Mouse (Mus musculus): Measurements from ENCODE around the gene Nrxn2. TPM values are rescaled to one million over a fixed set of nuclear protein-coding genes. Genes with fewer than 3 reads are reported as not detected.

Nrxn2 gene
- polyA plus RNA-seq, 1 experiment, result 0.01 TPM

DNA sequence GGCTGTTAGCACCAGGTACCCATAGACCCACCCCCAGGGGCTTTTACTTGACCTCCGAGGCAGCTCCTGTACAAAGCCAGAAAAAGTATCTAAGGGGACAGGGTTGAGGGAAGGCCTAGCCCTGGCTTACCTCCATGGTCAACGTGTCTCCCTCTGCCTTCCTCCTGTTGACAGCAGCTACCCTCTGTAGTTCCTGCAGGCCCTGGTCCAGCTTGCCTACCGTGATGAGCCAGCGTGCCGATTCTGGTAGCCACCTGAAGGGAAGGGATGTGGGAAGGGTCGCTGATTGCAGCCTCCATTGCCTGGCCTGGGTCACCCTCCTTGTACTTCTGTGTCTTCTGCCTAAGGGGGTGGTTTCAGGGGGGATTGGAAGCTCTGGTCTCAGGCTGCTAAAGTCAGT is 120.0 kb downstream of the Nrxn2 start:
- TF ChIP-seq TCF12 (IDR thresholded peaks at IDR 0.05; ENCODE audit: insufficient read depth, poor library complexity, severe bottlenecking) (no peak), SRF (IDR thresholded peaks at IDR 0.05; ENCODE audit: control insufficient read depth, insufficient read length, low read depth) (no peak), USF1 (IDR thresholded peaks at IDR 0.05; ENCODE audit: low read depth) (no peak), TCF3 (IDR thresholded peaks at IDR 0.05; ENCODE audit: insufficient read length, low read depth) (no peak), CEBPB (IDR thresholded peaks at IDR 0.05; ENCODE audit: insufficient read depth, poor library complexity, severe bottlenecking) (no peak)

DNA sequence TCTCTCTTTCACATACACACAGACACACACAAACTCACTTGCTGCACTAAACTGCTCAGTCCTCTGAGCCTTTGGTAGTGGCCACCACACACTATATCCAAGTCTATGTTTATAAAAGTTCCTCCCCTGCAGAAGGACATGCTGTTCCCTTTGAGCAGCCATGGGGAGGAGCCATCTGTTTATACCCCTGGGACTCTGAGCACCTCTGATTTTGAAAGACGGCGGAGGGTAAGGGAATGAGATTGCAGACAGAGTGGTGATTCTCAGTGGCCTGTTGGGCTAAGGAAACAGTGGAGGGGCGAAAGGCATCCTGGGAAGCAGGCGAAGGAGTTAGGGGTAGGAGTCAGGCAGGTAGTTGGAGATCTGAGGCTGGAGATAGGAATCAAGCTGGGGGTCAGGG is 121.1 kb downstream of the Nrxn2 start:
- H3ac ChIP-seq (ENCODE audit: control insufficient read depth, insufficient read length), result no peak overlapping the region
- TF ChIP-seq MAX (IDR thresholded peaks at IDR 0.05; ENCODE audit: low read depth) (no peak), CEBPB (IDR thresholded peaks at IDR 0.05; ENCODE audit: insufficient read depth, poor library complexity, severe bottlenecking) (no peak), MYOD1 (IDR thresholded peaks at IDR 0.05; ENCODE audit: control insufficient read depth in 1 of 3, insufficient read length in 2 of 3, low read depth in 2 of 3) (no peak), TCF12 (IDR thresholded peaks at IDR 0.05; ENCODE audit: insufficient read depth, poor library complexity, severe bottlenecking) (no peak), SRF (IDR thresholded peaks at IDR 0.05; ENCODE audit: control insufficient read depth, insufficient read length, low read depth) (no peak)
- no peaks in the 10 kb centered on the region for H3K79me2 ChIP-seq (ENCODE audit: control insufficient read depth, insufficient read depth)
- peaks cover 53% of the 10 kb centered on the region for H3K27me3 ChIP-seq (ENCODE audit: control insufficient read depth, insufficient read depth, insufficient read length)
- no peak overlapping the region for H3K4me2 ChIP-seq (ENCODE audit: low read depth)
- no peaks in the 10 kb centered on the region for H3K36me3 ChIP-seq (ENCODE audit: control insufficient read depth, insufficient read depth)
- H3K4me3 ChIP-seq, result no peak overlapping the region

More for the DNA sequence above, 120.0 kb downstream of the Nrxn2 start:
- Histone ChIP-seq H3K4me2 (ENCODE audit: low read depth) (no peak overlapping the region), H3K79me2 (ENCODE audit: control insufficient read depth, insufficient read depth) (no peaks in the 10 kb centered on the region), H3ac (ENCODE audit: control insufficient read depth, insufficient read length) (no peak overlapping the region), H3K27me3 (ENCODE audit: control insufficient read depth, insufficient read depth, insufficient read length) (peaks cover 60% of the 10 kb centered on the region), H3K4me3 (no peak overlapping the region), H3K36me3 (ENCODE audit: control insufficient read depth, insufficient read depth) (no peaks in the 10 kb centered on the region)

DNA sequence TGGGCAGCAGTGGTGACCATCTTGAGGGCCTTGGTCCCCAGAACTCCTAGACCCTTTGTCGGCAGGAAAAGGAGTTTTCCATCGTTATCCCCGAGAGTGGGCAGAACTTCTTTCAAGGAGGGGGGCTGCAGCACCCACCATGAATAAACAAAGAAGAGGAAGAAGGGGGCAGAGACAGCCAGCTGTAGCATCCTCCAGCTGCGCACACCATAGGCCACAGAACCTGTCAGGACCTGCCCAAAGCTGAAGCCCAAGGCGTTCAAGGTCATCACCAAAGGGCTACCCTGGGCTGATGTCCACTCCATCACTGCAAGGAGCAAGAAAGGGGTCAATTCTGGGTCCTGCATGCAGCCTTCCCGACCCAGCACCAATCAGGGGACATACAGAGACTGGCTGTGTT is 121.7 kb downstream of the Nrxn2 start:
- H3K4me2 ChIP-seq (ENCODE audit: low read depth), result no peak overlapping the region
- TF ChIP-seq MYOG (IDR thresholded peaks at IDR 0.05; ENCODE audit: control insufficient read depth in 1 of 3, insufficient read depth in 1 of 3, insufficient read length in 2 of 3, low read depth in 2 of 3), result no peak
- no peak for TF ChIP-seq SRF (IDR thresholded peaks at IDR 0.05; ENCODE audit: control insufficient read depth, insufficient read length, low read depth)
- no peak for TF ChIP-seq REST (IDR thresholded peaks at IDR 0.05; ENCODE audit: insufficient read depth, insufficient read length)
- no peak for TF ChIP-seq CEBPB (IDR thresholded peaks at IDR 0.05; ENCODE audit: insufficient read depth, poor library complexity, severe bottlenecking)
- no peak for TF ChIP-seq MYOD1 (IDR thresholded peaks at IDR 0.05; ENCODE audit: control insufficient read depth in 1 of 3, insufficient read length in 2 of 3, low read depth in 2 of 3)
- TF ChIP-seq USF1 (IDR thresholded peaks at IDR 0.05; ENCODE audit: low read depth), result no peak
- TF ChIP-seq TCF3 (IDR thresholded peaks at IDR 0.05; ENCODE audit: insufficient read length, low read depth), result no peak
- no peak for TF ChIP-seq E2F4 (IDR thresholded peaks at IDR 0.05; ENCODE audit: insufficient read depth)
- TF ChIP-seq MAX (IDR thresholded peaks at IDR 0.05; ENCODE audit: low read depth), result no peak
- TF ChIP-seq POLR2AphosphoS2 (IDR thresholded peaks at IDR 0.05; ENCODE audit: insufficient read length, low read depth), result no peak
- TF ChIP-seq POLR2A (IDR thresholded peaks at IDR 0.05; ENCODE audit: insufficient read length, low read depth), result no peak
- TF ChIP-seq TCF12 (IDR thresholded peaks at IDR 0.05; ENCODE audit: insufficient read depth, poor library complexity, severe bottlenecking), result no peak
- no peak overlapping the region for H3ac ChIP-seq (ENCODE audit: control insufficient read depth, insufficient read length)
- peaks cover 47% of the 10 kb centered on the region for H3K27me3 ChIP-seq (ENCODE audit: control insufficient read depth, insufficient read depth, insufficient read length)
- H3K36me3 ChIP-seq (ENCODE audit: control insufficient read depth, insufficient read depth), result no peaks in the 10 kb centered on the region
- H3K79me2 ChIP-seq (ENCODE audit: control insufficient read depth, insufficient read depth), result no peaks in the 10 kb centered on the region
- H3K4me3 ChIP-seq, result no peak overlapping the region

DNA sequence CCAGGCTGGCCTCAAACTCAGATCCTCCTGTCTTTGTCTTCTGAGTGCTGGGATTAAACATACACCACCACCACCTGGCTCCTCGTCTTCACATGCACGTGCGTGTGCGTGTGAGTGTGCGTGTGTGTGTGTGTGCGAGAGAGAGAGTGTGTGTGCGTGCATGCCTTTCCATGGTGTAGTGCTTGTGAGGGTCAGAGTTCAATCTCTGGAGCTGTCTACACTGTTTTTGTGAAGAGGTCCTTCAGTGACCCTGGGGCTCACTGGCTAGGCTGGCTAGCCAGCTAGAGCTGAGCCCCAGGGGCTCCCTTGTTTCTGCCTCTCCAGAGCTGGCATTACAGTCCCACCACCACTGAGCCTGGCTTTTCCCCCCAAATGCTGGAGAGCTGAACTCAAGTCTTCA is 123.0 kb downstream of the Nrxn2 start:
- Histone ChIP-seq H3K36me3 (ENCODE audit: control insufficient read depth, insufficient read depth) (no peaks in the 10 kb centered on the region), H3K4me3 (no peak overlapping the region), H3K4me2 (ENCODE audit: low read depth) (no peak overlapping the region), H3ac (ENCODE audit: control insufficient read depth, insufficient read length) (no peak overlapping the region), H3K79me2 (ENCODE audit: control insufficient read depth, insufficient read depth) (no peaks in the 10 kb centered on the region), H3K27me3 (ENCODE audit: control insufficient read depth, insufficient read depth, insufficient read length) (peaks cover 37% of the 10 kb centered on the region)
- TF ChIP-seq SRF (IDR thresholded peaks at IDR 0.05; ENCODE audit: control insufficient read depth, insufficient read length, low read depth), result no peak
- TF ChIP-seq CEBPB (IDR thresholded peaks at IDR 0.05; ENCODE audit: insufficient read depth, poor library complexity, severe bottlenecking), result no peak
- TF ChIP-seq TCF3 (IDR thresholded peaks at IDR 0.05; ENCODE audit: insufficient read length, low read depth), result no peak
- TF ChIP-seq USF1 (IDR thresholded peaks at IDR 0.05; ENCODE audit: low read depth), result no peak

DNA sequence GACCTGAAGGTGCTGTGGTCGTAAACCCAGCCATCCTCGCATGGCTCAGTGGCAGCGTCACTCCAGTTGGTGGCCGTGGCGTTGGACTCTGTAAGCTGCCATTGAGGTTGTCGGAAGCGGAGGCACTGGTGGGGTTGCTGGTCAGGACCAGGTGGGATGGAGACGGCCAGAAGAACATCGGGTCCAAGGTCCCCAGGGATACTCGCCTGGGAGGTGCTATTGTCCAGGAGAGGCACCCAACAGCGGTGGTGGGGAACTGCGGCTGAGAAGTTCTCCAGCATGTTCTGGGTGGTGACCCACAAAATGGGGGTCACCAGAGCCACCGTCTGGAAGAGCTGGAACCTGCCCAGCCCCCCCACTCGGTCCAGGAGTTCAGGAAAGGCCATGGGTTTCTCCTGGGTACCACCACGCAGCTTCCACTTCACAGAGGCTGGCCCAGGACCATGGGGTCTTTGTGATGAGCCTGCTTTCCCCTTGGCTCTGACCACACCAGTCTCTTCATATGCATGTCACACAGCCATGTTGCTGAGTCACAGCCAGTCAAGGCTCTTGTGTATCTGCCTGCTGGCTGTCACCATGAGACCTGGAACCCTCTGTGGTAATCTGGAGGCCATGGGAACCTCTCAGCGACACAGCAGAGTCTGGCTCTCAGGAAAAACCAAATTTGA is 124.0 kb downstream of the Nrxn2 start, which contains the start of gene Slc22a12:
Slc22a12 (minus strand) TSS at position 666 of the 668 bp plus-strand sequence.
- H3ac ChIP-seq (ENCODE audit: control insufficient read depth, insufficient read length), result no peak within 1 kb of the TSS
- no peaks in the 10 kb centered on the region for H3K36me3 ChIP-seq (ENCODE audit: control insufficient read depth, insufficient read depth)
- no peak within 1 kb of the TSS for H3K4me3 ChIP-seq
- no peaks in the 10 kb centered on the region for H3K79me2 ChIP-seq (ENCODE audit: control insufficient read depth, insufficient read depth)
- TF ChIP-seq REST (IDR thresholded peaks at IDR 0.05; ENCODE audit: insufficient read depth, insufficient read length) (no peak), CEBPB (IDR thresholded peaks at IDR 0.05; ENCODE audit: insufficient read depth, poor library complexity, severe bottlenecking) (no peak), MYOG (IDR thresholded peaks at IDR 0.05; ENCODE audit: control insufficient read depth in 1 of 3, insufficient read depth in 1 of 3, insufficient read length in 2 of 3, low read depth in 2 of 3) (no peak), POLR2A (IDR thresholded peaks at IDR 0.05; ENCODE audit: insufficient read length, low read depth) (no peak), USF1 (IDR thresholded peaks at IDR 0.05; ENCODE audit: low read depth) (no peak), TCF12 (IDR thresholded peaks at IDR 0.05; ENCODE audit: insufficient read depth, poor library complexity, severe bottlenecking) (no peak), MAX (IDR thresholded peaks at IDR 0.05; ENCODE audit: low read depth) (no peak), SRF (IDR thresholded peaks at IDR 0.05; ENCODE audit: control insufficient read depth, insufficient read length, low read depth) (no peak), TCF3 (IDR thresholded peaks at IDR 0.05; ENCODE audit: insufficient read length, low read depth) (no peak), POLR2AphosphoS2 (IDR thresholded peaks at IDR 0.05; ENCODE audit: insufficient read length, low read depth) (no peak), MYOD1 (IDR thresholded peaks at IDR 0.05; ENCODE audit: control insufficient read depth in 1 of 3, insufficient read length in 2 of 3, low read depth in 2 of 3) (no peak), E2F4 (IDR thresholded peaks at IDR 0.05; ENCODE audit: insufficient read depth) (no peak)
- no peak within 1 kb of the TSS for H3K4me2 ChIP-seq (ENCODE audit: low read depth)
- peaks cover 27% of the 10 kb centered on the region for H3K27me3 ChIP-seq (ENCODE audit: control insufficient read depth, insufficient read depth, insufficient read length)
